Mouse (Mus musculus) myocyte (in vitro differentiated cells): ENCODE data around the gene Lypd5.

Experiments
- E2F4 ChIP-seq: IDR thresholded peaks from one replicate; pipeline ENCODE4 v1.6.1; 2011; ENCODE audit warnings: mild to moderate bottlenecking, control low read depth, moderate library complexity; ENCODE audit not compliant: insufficient read depth
- MAX ChIP-seq: IDR thresholded peaks from one replicate; pipeline ENCODE4 v1.6.1; 2011; ENCODE audit warnings: low read depth, mild to moderate bottlenecking, control low read depth
- MYOD1 ChIP-seq, 3 experiments: IDR thresholded peaks; one replicate each; pipeline ENCODE4 v1.6.1; 2011; ENCODE audit warnings: control low read depth in 2 of 3, low read depth in 2 of 3, mild to moderate bottlenecking in 2 of 3, moderate library complexity in 1 of 3; ENCODE audit not compliant: insufficient read length in 2 of 3, control insufficient read depth in 1 of 3
- MYOG ChIP-seq, 3 experiments: IDR thresholded peaks; one replicate each; pipeline ENCODE4 v1.6.1; 2011; ENCODE audit warnings: control low read depth in 2 of 3, low read depth in 2 of 3, mild to moderate bottlenecking in 2 of 3; ENCODE audit not compliant: insufficient read length in 2 of 3, control insufficient read depth in 1 of 3, insufficient read depth in 1 of 3
- POLR2A ChIP-seq: IDR thresholded peaks from one replicate; pipeline ENCODE4 v1.6.1; 2011; ENCODE audit warnings: low read depth, mild to moderate bottlenecking, control low read depth, moderate library complexity; ENCODE audit not compliant: insufficient read length
- POLR2AphosphoS2 ChIP-seq: IDR thresholded peaks from one replicate; pipeline ENCODE4 v1.6.1; 2011; ENCODE audit warnings: low read depth, control low read depth; ENCODE audit not compliant: insufficient read length
- REST ChIP-seq: IDR thresholded peaks from one replicate; pipeline ENCODE4 v1.6.1; 2011; ENCODE audit warnings: mild to moderate bottlenecking, control low read depth, moderate library complexity; ENCODE audit not compliant: insufficient read depth, insufficient read length
- SRF ChIP-seq: IDR thresholded peaks from one replicate; pipeline ENCODE4 v1.6.1; 2011; ENCODE audit warnings: low read depth; ENCODE audit not compliant: control insufficient read depth, insufficient read length
- TCF3 ChIP-seq: IDR thresholded peaks from one replicate; pipeline ENCODE4 v1.6.1; 2011; ENCODE audit warnings: low read depth, control low read depth; ENCODE audit not compliant: insufficient read length
- USF1 ChIP-seq: IDR thresholded peaks from one replicate; pipeline ENCODE4 v1.6.1; 2011; ENCODE audit warnings: low read depth, mild to moderate bottlenecking, control low read depth, moderate library complexity

GRCm38 (mm10) chr7:24382730-24383372 is 33.9 kb downstream of the Lypd5 start:
- no peak for TF ChIP-seq MYOD1 (IDR thresholded peaks at IDR 0.05; ENCODE audit: control insufficient read depth in 1 of 3, insufficient read length in 2 of 3, low read depth in 2 of 3)
- TF ChIP-seq MYOG (IDR thresholded peaks at IDR 0.05; ENCODE audit: control insufficient read depth in 1 of 3, insufficient read depth in 1 of 3, insufficient read length in 2 of 3, low read depth in 2 of 3) = no peak
- TF ChIP-seq POLR2A = no peak
- TF ChIP-seq REST = no peak
- TF ChIP-seq USF1 = no peak
- no peak for TF ChIP-seq MAX
- no peak for TF ChIP-seq TCF3
- no peak for TF ChIP-seq POLR2AphosphoS2
- no peak for TF ChIP-seq SRF
- TF ChIP-seq E2F4 = no peak
